Mouse (Mus musculus) embryonic facial prominence, embryonic 14.5 days (tissue): ENCODE results near the gene Ptpro. TPM values are rescaled to one million over a fixed set of nuclear protein-coding genes. Genes with fewer than 3 reads are reported as not detected.
A peak's percentile ranks its signal among the peaks of the same experiment; 100 is the strongest.
"Not testable (repeated sequence)": the region's sequence is repeated elsewhere in the genome, so short reads cannot be mapped to it uniquely, and the experiment has no call there.

ENCODE experiments used
- ATAC-seq: fragments of 200-750 bp; cut with Nextera tagmentation; 2 replicates; pipeline ENCODE4 v1.8.0; 2017; ENCODE audit warnings: low read depth, moderate number of reproducible peaks, moderate TSS enrichment
- DNase-seq: peaks from one replicate; pipeline ENCODE4 v3.0.0-alpha.2; 2015; ENCODE audit warnings: low spot score
- H3K27ac ChIP-seq: fragments of 300-500 bp; sonication (generic); replicated peaks from 2 replicates; pipeline ENCODE4 v1.5.1; 2014; ENCODE audit warnings: low read depth, mild to moderate bottlenecking, low read length, moderate library complexity
- H3K27me3 ChIP-seq: fragments of 300-500 bp; sonication (generic); replicated peaks from 2 replicates; pipeline ENCODE4 v1.6.1; 2014; ENCODE audit warnings: low read length; ENCODE audit not compliant: control insufficient read depth, insufficient read depth
- H3K36me3 ChIP-seq: fragments of 300-500 bp; sonication (generic); 2 replicates; pipeline ENCODE4 v1.6.1; 2014; ENCODE audit warnings: low read length, mixed read lengths; ENCODE audit not compliant: control insufficient read depth, insufficient read depth
- H3K4me1 ChIP-seq: fragments of 300-500 bp; sonication (generic); 2 replicates; pipeline ENCODE4 v1.6.1; 2014; ENCODE audit warnings: antibody characterized with exemption, low read length; ENCODE audit not compliant: control insufficient read depth, insufficient read depth
- H3K4me2 ChIP-seq: fragments of 300-500 bp; sonication (generic); 2 replicates; pipeline ENCODE4 v1.6.1; 2014; ENCODE audit warnings: low read depth, mild to moderate bottlenecking, low read length, moderate library complexity, mixed read lengths
- H3K4me3 ChIP-seq: fragments of 300-500 bp; sonication (generic); 2 replicates; pipeline ENCODE4 v1.5.1; 2014; ENCODE audit warnings: low read depth, mild to moderate bottlenecking, low read length
- H3K9ac ChIP-seq: fragments of 300-500 bp; sonication (generic); 2 replicates; pipeline ENCODE4 v1.6.1; 2014; ENCODE audit warnings: low read depth, mild to moderate bottlenecking, low read length, moderate library complexity, mixed read lengths
- H3K9me3 ChIP-seq: fragments of 300-500 bp; sonication (generic); 2 replicates; pipeline ENCODE4 v1.6.1; 2016; ENCODE audit warnings: low read length; ENCODE audit not compliant: control insufficient read depth
- WGBS: fragments of 180-500 bp; shearing (Covaris S2); extraction: QIAGEN DNeasy Blood & Tissue Kit; methylation state at CpG from one replicate; pipeline ENCODE4 v1.1.7; 2014; 5-methylcytosine and 5-hydroxymethylcytosine counted together
- polyA plus RNA-seq: library from polyadenylated mRNA; unstranded; fragments of >200 nt; fragmentation: Nextera tagmentation; extraction: Ambion mirVana; gene quantifications from 2 replicates; pipeline ENCODE4 v1.2.1, GENCODE M21; 2014

Gene Ptpro
- polyA plus RNA-seq, 1 experiment from 2014 or later, result 5.2 TPM

DNA sequence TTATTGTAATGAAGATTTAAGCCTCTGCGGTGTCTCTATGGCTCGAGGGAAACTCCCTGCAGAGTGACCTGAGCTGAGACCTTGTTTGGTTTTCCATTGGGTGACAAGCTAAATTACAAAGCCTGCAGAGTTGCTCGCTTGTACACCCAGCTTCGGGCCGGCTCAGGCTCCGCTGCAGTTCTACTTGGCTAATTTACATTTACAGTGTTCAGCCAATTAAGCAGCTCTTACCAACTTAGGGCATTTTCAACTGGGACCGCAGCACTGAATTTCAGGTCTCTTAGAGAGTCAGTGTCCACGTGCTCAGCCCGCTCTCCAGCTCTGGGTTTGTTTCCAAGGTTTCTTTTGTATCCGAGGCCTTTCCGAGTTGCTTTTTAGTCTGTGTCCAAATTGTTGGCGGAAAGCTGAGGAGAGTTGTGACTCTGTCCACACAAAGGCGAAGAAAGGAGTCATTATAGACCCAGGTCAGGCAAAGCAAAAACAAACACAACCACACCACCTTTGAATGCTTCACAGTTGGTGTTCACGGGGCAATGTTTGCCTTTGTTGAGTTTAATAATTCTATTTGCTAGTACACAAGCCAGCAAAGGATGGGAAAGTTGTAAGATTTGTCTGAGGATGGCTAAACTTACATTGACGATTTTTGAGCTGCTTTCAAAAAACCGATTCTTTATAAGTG, 185.9 kb downstream of the Ptpro start:
- Histone ChIP-seq H3K27ac (no peak overlapping the region), H3K36me3 (no peaks in the 10 kb centered on the region), H3K9ac (no peak overlapping the region), H3K9me3 (no peaks in the 10 kb centered on the region), H3K4me1 (no peaks in the 10 kb centered on the region), H3K4me3 (no peak overlapping the region), H3K4me2 (no peak overlapping the region), H3K27me3 (no peaks in the 10 kb centered on the region)
- 38% methylated on average over 16 of the region's 16 CpGs for WGBS
- ATAC-seq (no peak), DNase-seq (peak; percentile 23)

GRCm38 (mm10) chr6:137440559-137441486, 188.7 kb downstream of the Ptpro start:
- ATAC-seq, result no peak

GRCm38 (mm10) chr6:137443089-137443488, 191.0 kb downstream of the Ptpro start:
- no peak overlapping the region for H3K4me3 ChIP-seq
- H3K27ac ChIP-seq, result no peak overlapping the region
- DNase-seq, result no peak
- no peaks in the 10 kb centered on the region for H3K27me3 ChIP-seq
- H3K4me2 ChIP-seq, result no peak overlapping the region
- no peaks in the 10 kb centered on the region for H3K4me1 ChIP-seq
- WGBS, result 85% methylated on average over 12 of the region's 12 CpGs
- ATAC-seq, result no peak
- no peaks in the 10 kb centered on the region for H3K9me3 ChIP-seq
- no peak overlapping the region for H3K9ac ChIP-seq
- H3K36me3 ChIP-seq, result no peaks in the 10 kb centered on the region

More at GRCm38 (mm10) chr6:137440559-137441486, 188.7 kb downstream of the Ptpro start:
- DNase-seq, result no peak
- WGBS, result 77% methylated on average over 19 of the region's 19 CpGs
- Histone ChIP-seq H3K4me3 (no peak overlapping the region), H3K9me3 (no peaks in the 10 kb centered on the region), H3K4me1 (no peaks in the 10 kb centered on the region), H3K4me2 (no peak overlapping the region), H3K36me3 (no peaks in the 10 kb centered on the region), H3K27me3 (no peaks in the 10 kb centered on the region), H3K9ac (no peak overlapping the region), H3K27ac (no peak overlapping the region)

DNA sequence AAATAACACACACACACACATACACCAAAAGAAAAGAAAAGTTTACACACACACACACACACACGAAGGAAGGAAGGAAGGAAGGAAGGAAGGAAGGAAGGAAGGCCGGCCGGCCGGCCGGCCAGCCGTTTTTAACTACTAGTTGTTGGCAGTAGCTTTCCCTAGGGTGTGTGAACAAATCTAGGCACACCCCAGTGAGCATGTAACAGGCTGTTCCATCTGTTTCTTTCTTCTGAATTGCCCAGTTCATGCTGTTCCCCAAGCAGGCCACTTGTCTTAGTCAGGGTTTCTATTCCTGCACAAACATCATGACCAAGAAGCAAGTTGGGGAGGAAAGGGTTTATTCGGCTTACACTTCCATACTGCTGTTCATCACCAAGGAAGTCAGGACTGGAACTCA, 194.0 kb downstream of the Ptpro start:
- not testable (repeated sequence) for H3K27me3 ChIP-seq, H3K4me2 ChIP-seq

DNA sequence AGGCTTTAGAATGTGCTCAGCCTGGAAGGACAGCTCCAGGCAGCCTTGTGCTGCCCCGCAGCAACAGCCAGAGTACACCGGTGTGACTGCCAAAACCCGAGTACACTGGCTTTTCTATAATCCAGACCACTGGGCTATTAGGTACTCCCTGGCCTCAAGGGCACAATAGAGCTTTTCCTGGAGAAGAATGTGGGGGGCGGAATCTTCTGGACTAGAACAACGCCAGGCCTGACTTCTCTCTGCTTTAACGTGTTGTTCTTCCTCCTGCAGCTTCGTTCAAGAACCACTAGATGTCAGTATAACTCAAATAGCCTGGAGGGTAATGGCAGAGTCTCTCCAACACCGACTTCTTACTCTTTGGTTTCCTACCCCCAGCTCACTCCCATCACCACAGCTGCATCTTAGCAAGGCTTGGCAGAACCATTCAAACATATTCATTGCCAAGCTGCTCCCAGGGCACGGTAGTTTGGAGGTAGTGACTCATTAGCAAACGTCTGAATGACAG, 203.5 kb downstream of the Ptpro start:
- H3K4me1 ChIP-seq, result peaks cover 6% of the 10 kb centered on the region; the same call in 1 of the 2 replicates
- no peaks in the 10 kb centered on the region for H3K27me3 ChIP-seq
- H3K9me3 ChIP-seq, result no peaks in the 10 kb centered on the region
- H3K27ac ChIP-seq, result no peak overlapping the region
- no peak overlapping the region; the same call in 1 of the 2 replicates for H3K9ac ChIP-seq
- DNase-seq, result peak; percentile 77
- H3K4me2 ChIP-seq, result 0 out of 2 replicates have a peak overlapping the region, but pooled peaks have one; percentile 14
- WGBS, result 13% methylated on average over 9 of the region's 10 CpGs
- H3K4me3 ChIP-seq, result no peak overlapping the region
- H3K36me3 ChIP-seq, result no peaks in the 10 kb centered on the region
- peak; percentile 88 for ATAC-seq

More for the DNA sequence above, 194.0 kb downstream of the Ptpro start:
- 78% methylated on average over 6 of the region's 7 CpGs for WGBS
- not testable (repeated sequence) for DNase-seq, H3K4me1 ChIP-seq, H3K36me3 ChIP-seq, H3K9me3 ChIP-seq, H3K9ac ChIP-seq, ATAC-seq, H3K27ac ChIP-seq, H3K4me3 ChIP-seq

- no peaks in the 10 kb centered on the region for H3K36me3 ChIP-seq
- DNase-seq (no peak), ATAC-seq (no peak)
- no peak overlapping the region for H3K27ac ChIP-seq
- H3K4me2 ChIP-seq, result 0 out of 2 replicates have a peak overlapping the region, but pooled peaks have one; percentile 14
- H3K4me1 ChIP-seq, result peaks cover 6% of the 10 kb centered on the region; the same call in 1 of the 2 replicates
- H3K9ac ChIP-seq, result no peak overlapping the region
- WGBS, result 69% methylated on average over 7 of the region's 7 CpGs
- no peaks in the 10 kb centered on the region for H3K9me3 ChIP-seq
- no peaks in the 10 kb centered on the region for H3K27me3 ChIP-seq
- no peak overlapping the region for H3K4me3 ChIP-seq
These were observed 203.9 kb downstream of the Ptpro start for GRCm38 (mm10) chr6:137456064-137456463.

DNA sequence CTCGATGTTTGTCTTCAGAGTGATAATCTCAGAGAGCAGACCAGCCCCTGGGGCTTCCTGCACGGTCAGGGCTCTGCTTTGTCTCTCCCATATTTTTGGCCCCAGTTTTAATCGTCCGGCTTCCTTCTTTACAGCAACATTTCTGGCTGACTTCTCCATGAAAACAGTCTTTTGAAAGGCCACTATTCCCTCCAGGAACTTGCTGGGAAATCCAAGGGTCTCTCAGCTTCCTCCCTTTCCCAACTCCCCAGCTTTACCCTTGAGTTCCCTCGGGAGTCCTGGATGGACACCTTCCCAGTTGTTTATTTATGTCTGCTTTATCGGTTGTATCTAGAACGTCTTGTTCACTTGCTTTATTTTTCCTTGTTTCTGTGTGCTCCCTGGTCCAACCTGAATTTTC, 205.1 kb downstream of the Ptpro start:
- H3K4me2 ChIP-seq, result no peak overlapping the region
- H3K27me3 ChIP-seq, result no peaks in the 10 kb centered on the region
- H3K4me1 ChIP-seq, result peaks cover 6% of the 10 kb centered on the region; the same call in 1 of the 2 replicates
- no peaks in the 10 kb centered on the region for H3K9me3 ChIP-seq
- no peak overlapping the region for H3K27ac ChIP-seq
- WGBS, result 37% methylated on average over 7 of the region's 7 CpGs
- no peak overlapping the region for H3K9ac ChIP-seq
- no peak for DNase-seq
- no peaks in the 10 kb centered on the region for H3K36me3 ChIP-seq
- no peak overlapping the region for H3K4me3 ChIP-seq
- no peak for ATAC-seq

GRCm38 (mm10) chr6:137458136-137458535, 206.0 kb downstream of the Ptpro start:
- H3K27ac ChIP-seq, result no peak overlapping the region
- H3K9me3 ChIP-seq, result no peaks in the 10 kb centered on the region
- WGBS, result 73% methylated on average over 7 of the region's 7 CpGs
- ATAC-seq, result no peak
- H3K4me3 ChIP-seq, result no peak overlapping the region
- H3K9ac ChIP-seq, result no peak overlapping the region
- DNase-seq, result no peak
- peaks cover 6% of the 10 kb centered on the region; the same call in 1 of the 2 replicates for H3K4me1 ChIP-seq
- no peak overlapping the region for H3K4me2 ChIP-seq
- H3K36me3 ChIP-seq, result no peaks in the 10 kb centered on the region
- no peaks in the 10 kb centered on the region for H3K27me3 ChIP-seq
